Mouse (Mus musculus): ENCODE results near the gene Capza2. TPM values are rescaled to one million over a fixed set of nuclear protein-coding genes. Genes with fewer than 3 reads are reported as not detected.

Gene Capza2
- total RNA-seq, 2 experiments from 2014 or later: 164 to 173 TPM

DNA sequence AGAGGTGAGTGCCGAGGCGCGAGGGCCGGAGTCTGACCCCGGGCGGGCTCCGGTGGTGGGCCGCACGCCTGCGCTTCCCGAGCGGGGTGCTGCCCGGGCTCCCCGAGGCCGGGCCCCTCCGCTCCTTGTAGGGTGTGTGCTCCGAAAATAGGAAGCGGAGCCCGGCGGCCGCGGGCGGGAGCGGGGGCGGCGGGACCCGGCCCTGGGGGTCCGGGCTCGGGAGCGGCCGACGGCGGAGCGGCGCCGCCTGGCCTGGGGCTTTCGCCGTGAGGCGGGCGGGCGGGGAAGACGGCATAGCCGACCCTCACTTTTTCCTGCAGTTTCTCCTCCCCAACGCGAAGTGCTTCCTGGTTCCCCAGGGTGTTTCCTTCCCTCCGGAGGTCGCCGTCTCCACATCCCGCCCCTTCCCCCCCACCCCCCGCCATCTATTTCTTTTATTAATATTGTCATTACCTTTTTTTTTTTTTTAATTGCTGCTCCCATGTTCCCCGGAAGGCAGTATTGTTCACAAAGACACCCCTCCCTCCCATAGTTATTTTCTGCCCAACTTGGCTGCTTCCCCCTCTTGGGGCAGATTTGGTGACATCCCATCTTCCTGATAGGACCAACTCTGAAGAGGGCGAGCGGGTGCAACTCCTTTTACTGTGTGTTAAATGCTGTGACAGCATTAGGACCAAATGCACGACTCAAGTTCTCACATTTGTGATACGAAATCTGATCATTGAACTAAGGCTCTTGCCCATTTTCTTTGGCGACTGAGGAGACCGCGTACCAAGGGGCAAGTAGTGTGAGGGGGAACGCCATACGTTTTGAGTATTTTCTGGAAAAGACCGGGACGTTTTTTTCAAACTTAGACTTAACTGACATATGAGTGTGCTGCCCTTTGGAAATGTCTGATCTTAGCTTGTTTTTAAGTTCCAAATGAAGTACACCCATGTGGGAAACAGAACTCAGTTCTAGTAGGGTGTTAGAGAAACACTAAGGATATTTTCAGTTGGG, 1.5 kb downstream of the Capza2 start:
- intact Hi-C loops (cut with DNase I): loop anchor here (5.0 kb wide), 1 partner anchor 55 kb away; the partner anchor contains the start of gene St7
- peak; percentile 49 to 50 for DNase-seq

DNA sequence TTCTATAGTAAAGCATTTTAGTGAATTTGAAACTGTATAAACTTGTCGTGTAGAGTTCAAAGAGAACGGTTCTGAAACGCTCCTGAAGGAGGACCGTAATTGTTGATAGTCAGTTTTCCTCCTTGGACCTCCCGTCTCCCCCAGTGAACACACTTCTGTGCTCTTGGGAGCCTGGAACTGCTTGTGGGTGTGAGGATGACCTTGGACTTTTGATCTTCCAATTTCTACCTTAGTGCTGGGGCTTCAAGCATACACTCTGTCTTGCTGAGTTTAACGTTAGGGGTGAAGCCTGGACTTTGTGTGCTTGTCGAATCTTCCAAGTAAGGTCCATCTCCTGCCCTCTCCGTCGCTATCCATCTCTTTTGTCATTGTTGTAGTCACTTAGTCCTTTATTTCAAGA, 4.0 kb downstream of the Capza2 start:
- intact Hi-C loops (cut with DNase I): no loop called here

DNA sequence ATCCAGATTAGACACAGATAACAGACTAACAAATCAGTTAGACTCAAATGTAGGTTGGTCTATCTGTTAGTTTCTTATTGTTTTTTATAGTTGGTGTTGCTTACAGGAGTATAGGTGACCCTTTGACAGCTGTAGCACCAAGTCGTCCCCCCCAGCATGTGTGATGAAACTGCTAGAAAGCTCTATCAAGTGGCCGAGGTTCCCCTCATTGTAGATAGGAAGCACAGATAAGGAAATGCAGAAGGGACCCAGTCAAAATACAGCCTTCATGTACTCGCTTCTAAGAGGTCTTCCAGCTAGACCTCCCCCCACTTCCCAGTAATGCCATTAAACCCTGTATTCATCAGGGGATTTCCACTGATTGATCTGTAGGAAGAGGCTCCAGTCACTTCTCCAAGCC, 6.7 kb downstream of the Capza2 start:
- intact Hi-C loops (cut with DNase I): no loop called here
- DNase-seq: no peak

More for the DNA sequence above, 4.0 kb downstream of the Capza2 start:
- no peak for DNase-seq

DNA sequence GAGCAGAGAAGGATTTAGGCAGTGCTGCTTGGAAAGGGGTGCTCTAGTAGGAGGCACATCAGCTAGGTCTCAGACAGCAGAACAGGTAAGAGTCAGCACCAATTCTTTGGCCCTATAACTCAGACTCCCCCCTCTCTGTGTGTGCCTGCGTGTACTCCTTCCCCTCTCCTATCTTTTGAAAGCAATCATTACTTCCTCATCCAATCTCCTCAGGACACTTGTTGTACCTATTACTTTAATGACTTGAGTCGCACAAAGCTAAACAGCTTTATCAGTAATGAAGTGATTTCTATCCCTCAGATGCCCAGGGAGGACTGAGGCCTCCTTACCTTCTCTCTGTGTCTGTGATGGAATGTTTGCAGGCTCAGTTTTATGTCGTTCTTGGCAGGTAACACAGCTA, 10.1 kb downstream of the Capza2 start:
- intact Hi-C loops (cut with DNase I): no loop called here
- no peak for DNase-seq

DNA sequence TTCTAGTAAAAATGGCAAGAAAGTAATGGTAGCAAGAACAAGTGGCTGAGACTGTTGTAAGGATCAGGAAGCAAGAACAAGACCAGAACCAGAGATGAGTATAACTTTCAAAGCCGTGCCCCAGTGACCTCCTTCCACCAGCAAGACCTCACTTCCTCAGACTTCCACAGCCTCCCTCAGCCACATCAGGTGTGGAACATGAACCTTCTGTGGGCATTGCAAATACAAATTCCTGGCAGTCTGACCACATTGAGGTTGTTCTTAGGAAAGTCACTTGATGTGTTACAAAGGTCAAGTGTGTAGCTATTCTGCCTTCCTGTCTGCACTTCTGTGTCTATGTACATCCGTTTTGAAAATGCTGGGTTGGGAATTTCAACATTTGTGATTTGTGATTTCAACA, 16.1 kb downstream of the Capza2 start:
- intact Hi-C loops (cut with DNase I): no loop called here
- DNase-seq: no peak

DNA sequence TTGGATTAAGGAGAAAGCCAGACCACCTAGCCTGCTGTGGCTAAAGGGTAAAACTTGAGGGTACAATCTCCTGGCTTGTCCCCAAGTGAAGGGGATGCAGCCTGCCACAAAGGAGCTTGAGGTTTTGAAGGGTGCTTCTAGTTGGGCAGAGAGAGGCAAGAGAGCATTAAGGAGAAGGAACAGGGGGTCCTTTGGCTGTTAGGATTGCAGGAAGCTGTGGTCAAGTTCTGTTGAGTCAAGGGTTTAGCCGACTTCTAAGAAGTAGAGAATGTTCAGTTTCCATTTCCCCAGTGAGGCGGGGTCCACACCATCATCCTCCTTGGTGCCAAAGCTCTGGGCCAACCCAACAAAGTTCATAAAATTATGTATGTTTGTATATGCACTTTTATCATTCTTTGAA, 19.0 kb downstream of the Capza2 start:
- intact Hi-C loops (cut with DNase I): no loop called here
- no peak for DNase-seq

DNA sequence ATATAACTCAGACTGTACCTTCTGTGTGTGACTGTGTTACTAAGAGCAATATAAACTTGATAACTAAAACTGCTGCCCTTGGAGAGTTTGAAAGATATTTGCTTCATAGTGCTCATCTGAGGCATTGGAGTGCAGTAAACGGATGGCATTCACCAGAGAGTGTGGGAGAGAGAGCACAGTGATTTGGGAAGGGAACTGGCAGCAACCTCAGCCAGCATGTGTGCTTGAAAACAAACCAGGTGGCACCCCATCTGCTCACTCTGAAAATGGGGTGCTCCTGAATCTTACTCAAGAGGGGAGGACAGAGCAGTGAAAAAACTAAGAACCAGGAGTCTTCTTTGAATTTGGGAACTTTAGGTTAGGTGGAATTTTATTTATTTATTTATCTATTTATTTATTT, 21.3 kb downstream of the Capza2 start:
- DNase-seq: no peak
- intact Hi-C loops (cut with DNase I): no loop called here

DNA sequence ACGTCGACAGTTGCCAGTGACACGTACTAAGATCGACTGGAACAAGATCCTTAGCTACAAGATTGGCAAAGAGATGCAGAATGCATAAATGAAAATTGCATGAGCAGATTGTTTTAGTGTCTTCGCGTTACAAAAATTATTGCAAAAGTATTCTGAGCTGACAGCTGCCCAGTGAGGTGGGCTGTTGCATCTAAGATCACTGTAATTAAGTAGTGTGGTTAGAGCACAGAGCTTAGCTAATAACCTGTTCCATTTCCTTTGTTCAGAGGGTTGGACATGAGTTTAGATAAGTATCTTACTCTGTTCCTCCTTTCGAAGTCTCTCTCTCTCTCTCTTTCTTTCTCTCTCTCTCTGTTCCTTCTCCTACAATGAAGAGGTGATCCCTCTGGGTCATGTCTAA, 29.3 kb downstream of the Capza2 start:
- no peak for DNase-seq
- intact Hi-C loops (cut with DNase I): no loop called here

DNA sequence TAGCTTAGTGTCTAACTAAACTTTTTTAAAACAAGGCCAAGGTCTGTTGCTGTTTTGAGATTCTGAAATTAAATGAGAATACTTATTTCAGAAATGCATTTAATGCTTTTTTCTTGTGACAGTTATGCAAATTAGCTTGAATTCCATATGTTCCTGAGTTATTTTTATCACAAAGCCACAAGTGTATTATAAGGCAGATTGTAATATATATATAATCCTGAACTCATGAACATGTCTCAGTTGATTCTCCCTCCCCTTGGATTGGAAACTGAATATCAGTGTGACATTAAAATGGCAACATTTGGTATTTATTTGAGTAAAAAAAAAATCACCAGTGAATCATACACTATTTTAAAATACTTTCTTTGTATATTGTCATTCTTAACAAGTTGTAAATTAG, 30.0 kb downstream of the Capza2 start:
- DNase-seq: no peak
- intact Hi-C loops (cut with DNase I): no loop called here

DNA sequence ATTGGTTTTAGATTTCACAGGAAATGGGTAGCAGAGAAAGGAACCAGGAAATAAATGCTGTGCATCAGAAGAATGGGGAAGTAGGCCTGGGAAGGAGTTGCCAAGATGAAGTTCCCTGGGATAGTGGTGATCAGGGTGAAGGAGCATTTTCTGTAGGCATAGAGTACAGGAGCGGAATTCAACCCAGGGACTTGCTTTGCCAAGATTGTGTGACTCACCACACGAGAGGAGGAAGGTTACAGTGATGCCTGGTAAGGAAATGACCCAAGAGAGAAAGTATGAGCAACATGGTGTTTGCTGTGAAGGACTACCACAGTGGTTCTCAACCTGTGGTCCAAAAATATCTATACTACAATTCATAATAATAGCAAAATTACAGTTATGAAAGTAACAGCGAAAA, 31.8 kb downstream of the Capza2 start:
- no peak for DNase-seq
- intact Hi-C loops (cut with DNase I): no loop called here

DNA sequence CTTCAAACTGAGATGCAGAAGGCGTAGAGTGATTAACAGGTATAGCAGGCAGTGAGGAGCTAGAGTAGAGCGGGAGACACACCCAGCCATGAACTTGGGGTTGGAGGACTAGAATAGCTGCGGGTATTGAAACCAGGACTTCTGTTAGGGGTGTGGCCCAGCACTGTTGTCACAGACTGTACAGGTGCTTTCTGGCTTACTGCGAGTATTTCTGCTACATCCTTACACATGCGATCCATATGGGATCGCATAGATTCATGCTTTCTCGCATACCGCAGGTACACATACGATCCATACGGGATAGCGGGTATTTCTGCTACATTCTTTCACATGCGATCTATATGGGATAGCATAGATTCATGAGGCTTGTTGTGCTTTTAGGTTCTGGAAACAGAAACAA, 32.3 kb downstream of the Capza2 start:
- intact Hi-C loops (cut with DNase I): no loop called here

DNA sequence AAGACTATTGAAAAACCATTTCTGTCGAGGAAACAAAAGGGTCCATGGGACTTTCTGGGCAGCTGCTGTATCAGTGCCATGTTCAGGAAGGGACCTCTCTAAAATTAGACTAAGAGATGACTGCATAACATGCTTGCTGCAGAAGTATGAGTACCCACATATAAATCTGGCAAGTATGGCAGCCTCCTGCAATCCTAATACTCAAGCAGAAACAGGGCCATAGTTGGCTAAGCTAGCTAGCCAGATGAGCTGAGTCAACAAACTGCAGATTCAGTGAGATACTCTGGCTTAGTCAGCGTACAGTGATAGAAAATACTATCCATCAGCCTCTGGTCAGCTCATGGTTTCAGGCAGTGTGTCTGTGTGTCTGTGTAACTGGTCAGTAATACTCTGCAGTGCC, 33.8 kb downstream of the Capza2 start:
- no peak for DNase-seq
- intact Hi-C loops (cut with DNase I): no loop called here

More for the DNA sequence above, 32.3 kb downstream of the Capza2 start:
- DNase-seq: no peak

DNA sequence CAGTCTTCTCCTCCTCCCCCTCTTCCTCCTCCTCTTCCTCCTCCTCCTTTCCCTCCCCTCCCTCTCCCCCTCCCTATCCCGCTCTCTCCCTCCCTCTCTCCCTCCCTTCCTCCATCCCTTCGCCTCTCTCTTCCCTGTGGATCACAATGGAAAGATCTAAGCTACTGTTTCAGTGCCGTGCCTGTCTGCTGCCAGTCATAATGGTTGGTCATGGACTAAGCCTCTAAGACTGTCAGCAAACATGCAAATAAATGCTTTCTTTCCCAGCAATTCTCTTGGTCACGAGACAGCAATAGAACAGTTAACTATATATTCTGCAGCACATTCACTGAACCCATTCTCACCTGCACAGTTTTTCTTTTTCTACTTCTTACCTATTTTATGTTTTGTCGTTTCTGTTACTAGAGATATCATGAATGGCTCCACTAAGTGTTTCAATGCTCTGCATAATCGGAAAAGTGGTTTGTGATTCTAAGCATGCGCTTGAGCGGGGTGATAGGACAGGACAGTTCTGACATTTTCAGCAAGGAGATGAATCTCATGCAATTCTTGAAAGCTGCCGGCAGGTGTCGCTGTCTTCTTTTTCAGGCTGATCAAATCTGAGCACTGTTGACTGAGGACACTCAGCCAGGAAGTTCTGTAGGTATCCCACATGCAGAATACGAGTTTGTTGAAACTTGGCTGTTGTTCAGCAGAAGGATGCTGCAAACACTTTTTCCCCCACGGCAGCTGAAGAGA, 39.2 kb downstream of the Capza2 start:
- intact Hi-C loops (cut with DNase I): loop anchor here (1.0 to 2.0 kb wide), 5 partner anchors 20 to 403 kb away; no protein-coding TSS in a partner anchor
- DNase-seq: peak; percentile 50 to 76

DNA sequence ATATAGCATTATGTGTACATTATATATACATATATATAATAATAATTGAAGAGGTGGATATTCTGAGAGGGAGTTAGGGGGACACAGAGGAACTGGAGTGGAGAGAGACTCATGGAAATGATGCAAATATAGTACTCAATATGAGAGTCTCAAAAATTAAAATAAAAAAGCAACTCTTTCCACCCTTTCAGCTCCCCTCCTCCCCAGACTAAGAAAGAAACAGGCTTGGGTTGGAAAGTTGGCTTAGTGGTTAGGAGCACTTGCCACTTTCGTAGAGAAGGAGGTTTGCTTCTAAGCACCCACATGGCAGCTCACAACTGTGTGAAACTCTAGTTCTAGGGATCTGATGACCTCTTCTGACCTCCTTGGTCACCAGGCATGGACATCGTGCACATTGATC, 41.0 kb downstream of the Capza2 start:
- DNase-seq: no peak
- intact Hi-C loops (cut with DNase I): no loop called here

DNA sequence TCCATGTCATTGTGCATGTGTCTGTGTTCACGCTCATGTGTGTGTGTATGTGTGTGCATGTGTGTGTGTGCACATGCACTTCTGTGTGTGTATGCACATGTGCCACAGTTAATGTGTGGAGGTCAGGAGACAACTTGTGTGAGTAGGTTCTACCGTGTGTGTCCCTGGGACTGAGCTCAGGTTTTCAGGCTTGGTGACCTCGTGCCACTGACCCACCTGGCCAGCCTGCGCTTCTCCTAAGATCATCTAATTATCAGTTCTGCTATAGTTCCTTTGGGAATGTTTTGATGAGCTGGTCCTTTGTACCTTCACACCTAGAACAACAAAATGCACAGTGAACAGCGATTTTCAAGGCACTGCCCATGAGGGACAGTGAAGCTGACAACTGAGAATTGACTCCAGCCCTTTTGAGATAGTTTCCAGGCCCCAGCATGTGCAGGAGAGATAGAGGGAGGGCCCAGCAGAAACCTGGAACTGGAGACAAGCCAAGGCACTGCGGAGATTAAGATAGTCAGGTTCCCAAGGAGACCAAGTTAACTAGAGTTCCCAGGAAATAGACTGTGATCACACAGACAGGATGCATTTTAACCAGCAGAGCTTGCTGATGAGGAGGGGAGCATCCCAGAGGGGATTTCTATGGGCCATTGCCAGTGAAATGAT, 44.4 kb downstream of the Capza2 start:
- intact Hi-C loops (cut with DNase I): no loop called here

DNA sequence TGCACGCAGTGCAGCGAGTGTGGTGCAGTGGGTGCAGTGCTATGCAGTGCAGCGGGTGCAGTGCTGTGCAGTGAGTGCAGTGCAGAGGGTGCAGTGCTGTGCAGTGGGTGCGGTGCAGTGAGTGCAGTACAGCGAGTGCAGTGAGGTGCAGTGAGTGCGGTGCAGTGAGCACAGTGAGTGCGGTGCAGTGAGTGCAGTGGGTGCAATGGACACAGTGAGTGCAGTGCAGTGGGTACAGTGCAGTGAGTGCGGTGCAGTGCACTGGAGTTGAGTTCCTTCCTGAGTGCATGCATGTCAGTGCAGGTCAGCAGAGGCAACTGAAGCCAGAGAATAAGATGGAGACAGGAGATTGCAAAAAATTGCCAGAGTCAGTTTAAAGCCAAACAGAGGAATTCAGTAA, 45.8 kb downstream of the Capza2 start:
- no peak for DNase-seq
- intact Hi-C loops (cut with DNase I): no loop called here

More for the DNA sequence above, 44.4 kb downstream of the Capza2 start:
- DNase-seq: no peak

DNA sequence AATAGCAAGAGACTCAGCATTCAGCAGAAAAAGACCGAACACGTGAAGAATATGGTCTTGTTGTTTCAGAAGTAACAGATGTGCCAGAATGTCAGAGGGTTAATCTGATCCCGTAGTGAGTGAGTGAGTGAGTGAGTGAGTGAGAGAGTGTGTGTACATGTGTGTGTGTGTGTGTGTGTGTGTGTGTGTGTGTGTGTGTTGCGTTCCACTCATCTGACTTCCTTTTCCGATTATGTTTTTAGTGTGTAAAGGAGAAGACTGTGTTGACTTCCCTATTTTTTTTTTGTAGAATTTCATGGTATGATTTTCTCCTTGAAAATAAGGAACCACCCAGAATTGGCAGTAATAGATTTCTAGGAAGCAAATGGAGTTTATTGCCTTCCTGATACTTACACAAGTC, 52.6 kb downstream of the Capza2 start:
- DNase-seq: no peak
- intact Hi-C loops (cut with DNase I): no loop called here

DNA sequence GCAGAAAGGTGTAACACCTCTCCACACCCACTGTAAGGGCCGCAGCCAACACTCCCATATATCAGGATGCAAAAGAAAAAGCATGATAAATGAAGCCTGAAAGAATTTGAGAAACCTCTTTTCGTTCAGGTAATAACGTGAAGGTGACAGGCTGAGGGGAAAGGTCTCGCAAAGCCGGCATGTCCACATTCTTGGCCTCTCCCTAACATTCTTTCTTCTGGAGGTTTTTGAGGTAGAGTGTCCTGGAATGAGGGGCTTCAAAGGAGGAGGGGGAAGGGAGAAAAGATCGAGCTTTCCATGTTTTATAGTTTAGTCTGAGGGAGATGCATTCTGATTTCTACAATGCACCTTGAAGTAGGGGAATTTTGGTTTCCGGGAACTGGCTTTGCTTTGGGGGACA, 56.6 kb downstream of the Capza2 start, which contains the start of gene St7:
Gene St7 (plus strand): TSS at position 287 of the 400 bp plus-strand sequence.
- DNase-seq: no peak
- intact Hi-C loops (cut with DNase I): loop anchor here (5.0 kb wide), 1 partner anchor 55 kb away; the partner anchor contains the start of gene Capza2

DNA sequence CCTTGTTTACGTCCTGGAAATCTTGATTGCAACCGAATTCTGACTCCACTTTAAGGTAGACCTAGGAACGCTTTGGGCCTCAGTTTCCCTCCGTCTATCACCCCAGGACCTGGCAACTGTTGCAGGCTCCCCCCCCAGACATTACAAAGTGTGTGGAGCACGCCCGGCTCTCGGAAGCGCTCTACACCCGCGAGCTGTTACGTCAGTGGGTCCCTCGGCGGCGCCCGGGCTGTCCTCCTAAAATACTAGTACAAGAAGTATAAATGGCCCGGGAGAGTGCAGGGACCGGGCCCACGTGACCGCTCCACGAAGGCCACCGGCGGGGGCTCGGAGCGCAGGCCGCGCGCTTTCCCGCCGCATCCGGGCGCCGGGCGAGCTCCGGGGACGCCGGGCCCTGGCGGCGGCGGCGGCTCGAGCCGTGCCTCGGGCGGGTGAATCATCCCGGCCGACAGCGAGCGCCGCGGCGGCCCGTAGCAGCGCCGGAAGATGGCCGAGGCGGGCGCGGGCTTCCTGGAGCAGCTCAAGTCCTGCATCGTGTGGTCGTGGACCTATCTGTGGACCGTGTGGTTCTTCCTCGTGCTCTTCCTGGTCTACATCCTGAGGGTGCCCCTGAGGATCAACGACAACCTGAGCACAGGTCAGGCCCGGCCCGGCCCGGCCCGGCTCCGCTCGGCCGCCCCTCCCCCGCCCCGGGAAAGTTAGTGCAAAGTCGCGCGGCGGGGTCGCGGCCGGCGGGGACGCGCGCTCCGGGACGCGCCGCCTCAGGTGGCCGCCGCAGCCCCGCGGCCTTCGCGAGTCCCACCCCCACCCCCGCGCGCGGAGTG, 57.9 kb downstream of the Capza2 start:
- DNase-seq: peak; percentile 79 to 80
- intact Hi-C loops (cut with DNase I): loop anchor here (2.0 to 5.0 kb wide), 2 partner anchors 19 to 57 kb away; partner anchors contain the start of gene Capza2

DNA sequence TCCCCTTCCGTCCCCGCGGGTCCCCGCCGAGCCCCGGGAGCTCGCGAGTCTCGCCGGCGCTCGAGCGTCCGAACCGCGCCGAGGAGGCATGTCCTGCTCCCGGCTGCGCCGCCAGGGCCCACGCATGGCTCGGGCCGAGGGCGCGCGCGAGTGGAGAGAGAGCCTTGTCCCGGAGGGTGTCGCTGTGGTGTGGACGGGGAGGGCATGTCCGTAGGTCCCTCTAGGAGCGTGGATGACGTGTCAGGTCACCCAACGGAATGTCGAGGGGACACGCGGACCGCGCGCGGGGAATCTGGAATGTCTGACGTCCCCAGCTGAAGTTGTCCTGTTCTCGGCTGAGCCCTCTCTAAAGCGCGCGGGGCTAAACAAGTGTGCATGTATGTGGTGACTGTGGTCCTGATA, 58.5 kb downstream of the Capza2 start:
- intact Hi-C loops (cut with DNase I): loop anchor here (2.0 to 5.0 kb wide), 2 partner anchors 20 to 57 kb away; partner anchors contain the start of gene Capza2
- peak; percentile 84 to 86 for DNase-seq

Measured in heart, postnatal 10 days (tissue).